Mouse (Mus musculus) layer of hippocampus, postnatal 10 days (tissue): ENCODE measurements around the gene Kpna1. TPM values are rescaled to one million over a fixed set of nuclear protein-coding genes. Genes with fewer than 3 reads are reported as not detected.
"Not testable (repeated sequence)": the region's sequence is repeated elsewhere in the genome, so short reads cannot be mapped to it uniquely, and the experiment has no call there.

Source experiments
- DNase-seq, 2 experiments: peaks; one replicate each; pipeline ENCODE4 v3.0.0; 2021; ENCODE audit warnings: low spot score in 2 of 2
- long read RNA-seq: library from polyadenylated mRNA; stranded (forward); transcript quantifications from one replicate; pipeline ENCODE4 v2.0.0, GENCODE M21; 2023
- total RNA-seq, 2 experiments: library from RNA; stranded (reverse); gene quantifications; 2 replicates each; pipeline ENCODE4 v1.2.3; 2021

Gene Kpna1
- 100 to 1,000 TPM in 1 of 2 experiments, 10 to 100 TPM in 1; 96.2 to 102 TPM for total RNA-seq
- long read RNA-seq, full-length matches to known transcripts: 32 of 43 reads
- long read RNA-seq, partial matches to known transcripts: 5 of 43 reads
- long read RNA-seq, other reads (novel, unspliced or antisense): 6 of 43 reads

GRCm38 (mm10) chr16:35978450-35978849, at the start of gene Kpna1:
Gene Kpna1, plus strand, starts transcription at chr16:35978750.
- DNase-seq: not testable (repeated sequence)

GRCm38 (mm10) chr16:35932179-35933055, 46.1 kb upstream of the Kpna1 start:
- no peak for DNase-seq

- DNase-seq: no peak
Observed at GRCm38 (mm10) chr16:35933181-35933580, 45.4 kb upstream of the Kpna1 start.

GRCm38 (mm10) chr16:35938211-35939151, 40.1 kb upstream of the Kpna1 start, which contains the start of the genes Parp9 and Dtx3l:
Gene Parp9, plus strand, starts transcription at chr16:35938470.
Gene Dtx3l, minus strand, starts transcription at chr16:35939151.
- DNase-seq: peak; percentile 30 to 38

GRCm38 (mm10) chr16:35939261-35939660, 39.3 kb upstream of the Kpna1 start:
- peak in 1 of 2 experiments; percentile 5 for DNase-seq

- DNase-seq: peak; percentile 71 to 79
Observed at GRCm38 (mm10) chr16:35939690-35940089, 38.9 kb upstream of the Kpna1 start.

- DNase-seq: no peak
Observed at GRCm38 (mm10) chr16:35941382-35941781, 37.2 kb upstream of the Kpna1 start.

GRCm38 (mm10) chr16:35949264-35949663, 29.3 kb upstream of the Kpna1 start:
- DNase-seq: no peak

- no peak for DNase-seq
Observed at GRCm38 (mm10) chr16:35951216-35951615, 27.3 kb upstream of the Kpna1 start.

GRCm38 (mm10) chr16:35952628-35953130, 25.9 kb upstream of the Kpna1 start:
- DNase-seq: no peak

- DNase-seq: not testable (repeated sequence)
Observed at GRCm38 (mm10) chr16:35965991-35966390, 12.6 kb upstream of the Kpna1 start.

- DNase-seq: no peak
Observed at GRCm38 (mm10) chr16:35966411-35967115, 12.0 kb upstream of the Kpna1 start.

GRCm38 (mm10) chr16:35967319-35967718, 11.2 kb upstream of the Kpna1 start:
- no peak for DNase-seq

- DNase-seq: no peak
Observed at GRCm38 (mm10) chr16:35968149-35968548, 10.4 kb upstream of the Kpna1 start.

- DNase-seq: no peak
Observed at GRCm38 (mm10) chr16:35974021-35974420, 4.5 kb upstream of the Kpna1 start.

- DNase-seq: peak; percentile 100
Observed at GRCm38 (mm10) chr16:35981363-35981821, 2.8 kb downstream of the Kpna1 start.

GRCm38 (mm10) chr16:35982506-35982901, 4.0 kb downstream of the Kpna1 start:
- DNase-seq: no peak

GRCm38 (mm10) chr16:35982902-35983516, 4.5 kb downstream of the Kpna1 start:
- peak; percentile 86 to 93 for DNase-seq

GRCm38 (mm10) chr16:35983517-35984101, 5.1 kb downstream of the Kpna1 start:
- DNase-seq: peak; percentile 69 to 73
